Mouse (Mus musculus): Measurements from ENCODE around the gene Pdpr.

DNA sequence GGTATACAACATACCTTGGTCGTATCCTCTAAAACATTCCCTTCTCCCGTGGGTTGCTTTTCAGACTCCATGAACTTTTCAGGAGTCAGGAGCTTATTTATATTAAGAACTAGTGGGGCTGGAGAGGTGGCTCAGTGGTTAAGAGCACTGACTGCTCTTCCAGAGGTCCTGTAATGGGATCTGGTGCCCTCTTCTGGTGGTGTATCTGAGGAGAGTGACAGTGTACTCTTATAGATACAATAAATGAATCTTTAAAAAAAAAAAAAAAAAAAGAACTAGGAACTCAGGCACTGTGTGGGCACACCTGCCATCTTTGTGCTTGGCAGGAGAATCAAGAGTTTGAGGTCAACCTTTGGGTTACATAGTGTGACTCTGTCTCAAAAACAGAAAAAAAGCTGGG is 45.7 kb upstream of the Pdpr start:
- no peak for TF ChIP-seq CTCF (IDR thresholded peaks at IDR 0.05; ENCODE audit: insufficient read depth, low read length)
- no peak for TF ChIP-seq POLR2A (IDR thresholded peaks at IDR 0.05; ENCODE audit: borderline replicate concordance, extremely low read depth, low read depth, low read length)

All from lung, adult 2 months (tissue).